Mouse (Mus musculus): ENCODE measurements around the gene 1700019D03Rik. TPM values are rescaled to one million over a fixed set of nuclear protein-coding genes. Genes with fewer than 3 reads are reported as not detected.

Gene 1700019D03Rik
- polyA plus RNA-seq, 1 experiment from 2014 or later, result 1.6 TPM

- no peaks in the 10 kb centered on the region for H3K27me3 ChIP-seq (replicated peaks)
- H3K4me3 ChIP-seq, result no peak overlapping the region
- no peaks in the 10 kb centered on the region for H3K4me1 ChIP-seq
- peaks cover 9% of the 10 kb centered on the region for H3K36me3 ChIP-seq
- no peak overlapping the region for H3K9ac ChIP-seq
- no peak overlapping the region for H3K27ac ChIP-seq (replicated peaks)
- H3K4me2 ChIP-seq, result no peak overlapping the region
- no peak for ATAC-seq (ENCODE audit: extremely low read depth, insufficient number of reproducible peaks, low FRiP score, low TSS enrichment)
- H3K9me3 ChIP-seq, result no peaks in the 10 kb centered on the region
- whole genome bisulfite sequencing, result 77% methylated on average over 3 of the region's 3 CpGs
Observed at GRCm38 (mm10) chr1:52909783-52910182, 110.2 kb downstream of the 1700019D03Rik start.

DNA sequence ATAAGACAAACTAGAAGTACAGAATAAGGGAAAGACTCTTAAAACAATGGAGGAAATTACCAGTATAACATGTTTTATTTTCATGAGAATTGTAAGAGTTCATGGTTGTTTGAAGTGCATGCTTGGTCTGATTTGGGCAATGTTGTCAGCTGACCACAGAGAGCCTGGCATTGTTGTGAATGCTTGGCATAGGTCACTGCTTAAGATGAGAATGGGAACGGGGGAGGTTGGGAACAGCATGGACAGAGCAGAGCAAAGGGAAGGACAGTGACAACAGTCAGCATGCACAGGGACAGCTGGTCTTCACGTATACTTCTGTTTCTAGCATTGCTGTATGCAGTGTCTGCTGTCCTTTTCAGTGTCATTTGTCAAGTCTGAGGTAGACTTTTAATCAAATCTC lies 135.8 kb downstream of the 1700019D03Rik start:
- Histone ChIP-seq H3K4me1 (no peaks in the 10 kb centered on the region), H3K9me3 (no peaks in the 10 kb centered on the region), H3K36me3 (peaks cover 18% of the 10 kb centered on the region), H3K9ac (no peak overlapping the region), H3K27me3 (replicated peaks) (no peaks in the 10 kb centered on the region), H3K4me3 (no peak overlapping the region), H3K27ac (replicated peaks) (no peak overlapping the region), H3K4me2 (no peak overlapping the region)
- no peak for ATAC-seq (ENCODE audit: extremely low read depth, insufficient number of reproducible peaks, low FRiP score, low TSS enrichment)
- WGBS, result 77% methylated on average over 2 of the region's 2 CpGs

Other genes with a start within 250 kb of the 1700019D03Rik start
- gene Inpp1, start 202.5 kb downstream of the 1700019D03Rik start, polyA plus RNA-seq (2015; fragmentation: Nextera tagmentation; extraction: Ambion mirVana), result 18.4 and 18.6 TPM in 2 replicates
- 30.0 and 30.9 TPM in 2 replicates for gene Hibch, start 175.2 kb downstream of the 1700019D03Rik start, polyA plus RNA-seq (2015; fragmentation: Nextera tagmentation; extraction: Ambion mirVana)
- 4.8 and 5.1 TPM in 2 replicates for gene Mstn, start 41.5 kb upstream of the 1700019D03Rik start, polyA plus RNA-seq (2015; fragmentation: Nextera tagmentation; extraction: Ambion mirVana)
- not detected in 2 replicates for gene 1700019A02Rik, start 167.5 kb upstream of the 1700019D03Rik start, polyA plus RNA-seq (2015; fragmentation: Nextera tagmentation; extraction: Ambion mirVana)

Data from heart, embryonic 13.5 days (tissue).